Mouse (Mus musculus): ENCODE measurements around the gene Gm11034.

The Gm11034 gene

GRCm38 (mm10) chr8:72169681-72170249, 43.7 kb downstream of the Gm11034 start:
- Histone ChIP-seq H3K9me3 (ENCODE audit: low read length) (no peaks in the 10 kb centered on the region), H3K27me3 (ENCODE audit: insufficient read depth, low read length) (no peaks in the 10 kb centered on the region), H3K36me3 (ENCODE audit: insufficient read depth, low read length) (peaks cover 86% of the 10 kb centered on the region), H3K4me1 (replicated peaks; ENCODE audit: low read depth, low read length) (peaks cover 20% of the 10 kb centered on the region), H3K4me3 (replicated peaks; ENCODE audit: low read length) (no peak overlapping the region)
- TF ChIP-seq CTCF (conservative IDR thresholded peaks at IDR 0.05; ENCODE audit: low read length): no peak
- TF ChIP-seq POU5F1 (IDR thresholded peaks at IDR 0.05; ENCODE audit: borderline replicate concordance, low read length): no peak
- TF ChIP-seq NANOG (IDR thresholded peaks at IDR 0.05; ENCODE audit: borderline replicate concordance, low read length): no peak

DNA sequence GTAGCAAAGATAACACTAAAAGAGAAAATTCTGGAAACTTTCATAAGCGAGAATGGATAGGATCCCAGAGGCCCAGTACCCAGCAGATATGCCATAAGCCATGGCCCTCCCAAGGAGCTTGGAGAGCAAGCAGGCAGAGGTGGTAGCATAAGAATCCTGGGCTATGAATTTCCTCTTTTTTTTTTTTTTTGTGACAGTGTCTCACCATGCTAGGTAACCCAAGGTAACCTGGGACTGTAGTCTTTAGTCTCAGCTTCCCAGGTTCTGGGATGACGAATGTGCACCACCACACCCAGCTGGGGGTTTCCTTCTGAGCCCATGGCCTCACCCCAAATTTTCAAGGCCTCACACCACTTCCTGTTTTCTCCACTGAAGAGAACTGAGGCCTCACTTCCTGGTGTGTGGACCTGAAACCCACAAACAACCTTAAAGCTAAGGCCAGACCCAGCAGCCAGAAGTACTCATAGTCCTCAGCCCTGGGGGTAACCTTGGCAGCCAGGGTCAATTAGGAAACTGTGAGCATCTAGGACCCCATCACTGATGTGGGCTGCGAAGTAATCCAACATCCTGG, 44.3 kb downstream of the Gm11034 start:
- H3K4me1 ChIP-seq (replicated peaks; ENCODE audit: low read depth, low read length): peaks cover 20% of the 10 kb centered on the region
- H3K9me3 ChIP-seq (ENCODE audit: low read length): no peaks in the 10 kb centered on the region
- TF ChIP-seq CTCF (conservative IDR thresholded peaks at IDR 0.05; ENCODE audit: low read length) (no peak), NANOG (IDR thresholded peaks at IDR 0.05; ENCODE audit: borderline replicate concordance, low read length) (no peak), POU5F1 (IDR thresholded peaks at IDR 0.05; ENCODE audit: borderline replicate concordance, low read length) (no peak)
- H3K4me3 ChIP-seq (replicated peaks; ENCODE audit: low read length): no peak overlapping the region
- H3K27me3 ChIP-seq (ENCODE audit: insufficient read depth, low read length): no peaks in the 10 kb centered on the region
- peaks cover 86% of the 10 kb centered on the region for H3K36me3 ChIP-seq (ENCODE audit: insufficient read depth, low read length)

Measured in E14TG2a.4 (cell line).